Mouse (Mus musculus) CD8-positive naive resting alpha-beta T cell, adult 2 months (primary cell): ENCODE measurements around the gene Cog5.

ENCODE experiments used
- DNase-seq, 2 experiments: peaks; one replicate each; pipeline ENCODE4 v3.0.0; 2022; ENCODE audit warnings: low read depth in 2 of 2, low spot score in 2 of 2

Gene Cog5

DNA sequence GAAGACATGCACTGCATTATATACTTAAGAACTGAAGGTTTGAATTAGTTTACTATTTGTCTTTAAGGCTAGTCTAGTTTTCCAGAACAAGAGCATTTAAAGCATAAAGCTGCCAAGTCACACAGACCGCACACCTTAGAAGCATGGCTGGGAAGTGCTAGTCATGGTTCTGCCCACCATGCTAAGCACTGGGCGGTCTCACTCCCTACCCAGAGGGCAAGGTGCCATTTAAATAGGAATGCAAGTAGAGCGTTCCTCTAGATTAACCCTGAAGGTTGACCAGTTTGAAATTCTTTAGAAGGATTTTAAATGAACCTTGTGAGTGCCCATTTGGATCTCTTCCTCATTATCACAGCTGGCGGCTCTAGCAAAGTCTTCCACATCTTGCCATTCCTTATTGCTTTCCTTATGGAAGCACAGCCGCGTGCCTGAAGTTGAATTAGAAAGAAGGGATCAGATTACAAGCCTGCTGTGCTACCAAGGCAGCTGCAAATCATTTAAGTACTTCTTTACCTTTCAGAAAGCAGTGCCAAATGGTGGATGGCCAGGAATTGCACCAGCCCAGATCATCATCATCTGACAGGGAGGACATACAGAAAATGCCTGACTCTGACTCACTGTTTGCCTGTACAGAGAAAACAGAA, 282.1 kb downstream of the Cog5 start:
- no peak for DNase-seq

DNA sequence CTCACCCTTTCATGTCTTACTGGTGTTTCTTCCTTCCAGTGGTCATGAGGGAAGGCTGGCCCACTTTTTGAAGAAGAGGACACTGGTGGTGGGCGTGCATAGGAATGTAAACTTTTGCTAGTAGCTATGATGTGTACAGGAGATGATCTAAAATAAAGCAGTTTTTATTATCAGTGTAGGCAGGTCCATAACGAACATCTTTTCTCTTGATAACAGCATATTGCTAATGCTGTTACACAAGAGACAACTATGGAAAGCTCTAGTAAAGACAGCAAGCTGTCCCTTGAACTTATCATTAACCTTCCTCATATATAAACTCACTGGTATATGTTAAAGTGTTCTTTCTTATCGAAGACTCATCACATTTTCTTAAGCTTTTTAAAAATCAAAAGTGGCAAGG, 282.9 kb downstream of the Cog5 start:
- DNase-seq = no peak

DNA sequence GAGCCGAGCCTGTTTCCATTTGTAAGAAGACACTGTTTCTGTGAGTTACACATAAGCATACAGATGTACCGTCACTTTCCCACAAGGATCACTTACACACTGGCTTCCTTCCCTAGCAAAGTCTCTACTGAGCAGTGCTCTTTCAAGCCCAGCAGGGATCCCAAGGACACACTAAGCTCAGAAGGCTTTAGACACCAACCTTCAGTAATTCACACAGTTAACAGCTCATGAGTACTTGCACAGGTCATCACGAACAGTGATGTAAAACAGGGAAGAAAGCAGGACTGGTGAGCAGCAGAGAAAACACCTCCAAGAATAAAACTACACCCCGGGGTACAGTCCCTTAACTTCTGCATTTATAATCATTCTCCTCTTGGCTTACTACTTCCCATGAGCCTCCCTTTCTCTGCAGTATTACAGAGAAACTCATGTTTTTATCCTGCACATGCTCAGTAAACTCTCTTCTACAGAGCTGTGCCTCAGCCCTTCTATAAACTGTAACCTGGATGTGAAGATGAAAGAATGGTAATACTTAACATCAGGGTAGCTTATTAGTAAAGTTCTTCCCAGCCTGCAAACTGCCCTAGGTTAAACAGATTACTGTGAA, 283.8 kb downstream of the Cog5 start:
- DNase-seq = no peak

DNA sequence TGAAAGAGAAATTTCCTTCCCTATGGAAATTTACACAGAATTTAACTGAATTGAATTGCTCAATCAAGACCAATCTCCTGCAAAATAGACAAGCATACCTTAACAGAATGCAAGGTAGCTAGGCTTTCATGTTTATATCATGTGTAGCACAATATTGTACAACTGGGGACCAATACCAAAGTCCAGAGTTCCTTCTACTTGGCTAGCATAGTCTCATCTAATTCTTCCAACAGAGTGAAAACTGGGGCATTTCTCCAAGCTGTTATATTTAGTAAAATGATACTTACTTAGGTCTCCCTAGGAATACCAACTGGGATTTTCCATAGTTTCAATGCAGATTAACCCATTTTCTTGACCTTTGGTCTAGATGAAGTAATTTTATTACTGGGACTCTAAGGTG, 284.4 kb downstream of the Cog5 start:
- no peak for DNase-seq

DNA sequence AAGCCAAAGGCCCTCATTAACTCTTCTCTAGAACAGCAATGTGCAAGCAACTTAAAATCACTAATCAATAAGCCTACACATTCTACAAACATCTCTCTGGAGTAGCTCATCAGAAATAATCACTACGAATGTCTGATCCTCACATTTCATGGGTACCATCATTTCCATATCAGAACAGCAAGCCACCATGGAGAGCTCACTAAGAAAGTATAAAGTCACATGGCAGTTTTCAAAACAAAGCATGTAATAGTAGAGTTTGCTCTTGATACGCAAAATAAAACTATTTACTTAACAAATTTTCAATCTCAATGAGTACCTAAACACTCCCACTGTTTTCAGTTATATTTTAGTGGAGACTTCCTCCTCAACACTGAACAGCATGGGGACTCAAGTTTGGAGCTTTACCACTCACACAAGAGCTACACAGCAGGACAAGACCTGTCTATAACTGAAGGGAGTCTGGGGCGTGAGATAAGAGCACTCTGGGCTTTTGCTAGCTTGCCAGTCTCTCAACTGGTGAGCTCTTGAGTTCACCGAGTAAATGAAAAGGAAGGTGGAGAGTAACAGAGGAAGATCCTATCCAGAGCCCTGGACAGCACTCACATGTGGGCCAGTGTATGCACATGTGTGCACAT, 288.5 kb downstream of the Cog5 start:
- no peak for DNase-seq

DNA sequence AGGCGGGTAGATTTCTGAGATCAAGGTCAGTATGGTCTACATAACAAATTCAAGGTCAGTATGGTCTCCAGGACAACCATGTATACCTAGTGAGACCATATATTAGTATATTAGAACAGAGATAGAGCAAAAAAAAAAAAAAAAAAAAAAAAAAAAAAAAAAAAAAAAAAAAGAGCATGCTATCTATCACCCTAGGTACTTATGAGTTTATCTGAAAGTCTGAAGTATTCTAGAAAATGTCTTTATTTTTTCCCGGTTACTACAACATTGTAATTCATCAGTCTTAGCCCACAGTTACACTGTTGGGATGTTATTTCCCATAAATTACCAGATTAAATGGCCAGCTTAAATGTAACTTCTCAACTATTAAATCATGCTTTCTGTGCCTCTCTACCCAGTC, 289.7 kb downstream of the Cog5 start:
- no peak for DNase-seq

DNA sequence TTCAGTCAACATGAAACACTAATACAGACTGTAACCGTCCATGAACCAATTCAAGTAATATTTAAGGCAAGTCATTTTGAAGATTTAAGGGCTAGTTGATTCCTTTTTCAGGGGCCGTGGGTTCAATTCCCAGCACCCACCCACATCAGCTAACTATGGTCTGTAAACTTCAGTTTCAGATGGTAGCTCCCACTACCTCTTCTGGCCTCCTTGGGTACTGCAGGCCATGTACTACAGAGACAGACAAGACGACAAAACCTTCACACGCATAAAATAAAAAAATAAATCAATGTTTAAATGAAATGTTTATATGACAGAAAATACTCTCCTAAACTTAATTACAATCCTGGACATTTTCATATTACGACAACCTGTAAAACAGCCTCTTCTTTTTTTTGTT, 292.8 kb downstream of the Cog5 start:
- DNase-seq = peak; percentile 39 to 64

DNA sequence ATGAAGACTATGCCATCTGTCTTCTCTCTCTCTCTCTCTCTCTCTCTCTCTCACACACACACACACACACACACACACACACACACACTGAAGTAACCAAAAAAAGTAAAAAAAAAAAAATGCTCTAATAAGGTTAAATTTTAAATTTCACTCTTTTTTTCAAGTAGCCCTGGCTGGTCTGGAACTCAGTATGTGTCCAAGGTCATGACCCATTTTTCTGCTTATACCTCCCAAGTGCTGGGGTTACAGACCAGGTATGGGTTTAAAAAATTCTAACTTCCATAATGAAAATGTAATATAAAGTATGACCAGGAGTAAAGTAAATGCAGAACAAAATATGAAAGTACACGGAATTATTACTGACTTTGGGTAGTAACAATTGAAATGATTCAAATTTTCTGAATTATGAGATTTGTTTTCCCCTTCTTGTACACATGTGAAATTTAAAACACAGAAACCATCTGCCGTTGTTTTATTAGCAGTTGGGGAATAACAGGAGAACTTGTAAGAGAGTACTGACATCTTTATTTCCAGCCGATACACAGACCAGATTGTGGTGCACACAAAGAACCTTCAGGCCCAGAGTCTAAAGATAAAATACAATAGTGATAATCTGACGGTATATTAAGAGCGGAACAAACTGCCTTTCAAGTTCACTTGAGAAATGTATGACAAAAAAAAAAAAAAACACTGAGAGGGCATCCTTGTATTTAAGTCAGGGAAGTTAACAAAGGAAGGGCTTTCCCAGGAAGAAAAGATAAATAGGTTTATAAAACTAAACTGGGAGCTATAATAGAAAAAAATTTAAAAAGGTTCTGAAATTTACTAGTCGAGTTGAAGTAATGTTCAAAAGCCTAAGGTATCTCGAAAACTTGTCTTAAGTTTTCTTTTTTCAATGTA, 293.7 kb downstream of the Cog5 start:
- DNase-seq = no peak

DNA sequence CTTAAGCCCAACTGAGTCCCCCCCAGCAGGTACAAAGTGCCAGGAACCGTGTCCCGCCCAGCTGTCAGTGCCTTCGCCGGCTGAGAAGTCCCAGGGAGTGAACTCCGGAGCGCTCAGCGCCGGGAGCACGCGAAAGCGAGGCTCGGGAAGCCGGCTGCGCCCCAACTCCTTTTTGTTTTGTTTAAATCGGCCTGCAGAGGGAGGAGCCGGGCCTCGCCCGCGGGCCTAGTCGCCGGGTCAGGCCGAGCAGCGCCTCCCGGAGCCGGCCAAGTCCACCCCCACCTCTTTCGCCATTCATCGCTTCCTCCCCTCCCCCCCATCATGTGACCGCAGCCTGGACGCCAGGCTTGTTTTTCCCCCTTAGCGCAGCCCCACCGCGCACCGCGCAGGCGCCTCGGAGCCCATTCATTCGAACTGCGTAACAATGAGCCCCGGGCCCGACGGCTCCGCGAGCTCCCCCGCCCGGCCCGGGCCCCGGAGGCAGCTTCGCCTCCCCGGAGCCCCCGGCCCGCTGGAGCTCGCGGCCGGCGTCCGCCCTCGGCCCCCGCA, 294.6 kb downstream of the Cog5 start:
- peak; percentile 63 to 68 for DNase-seq

DNA sequence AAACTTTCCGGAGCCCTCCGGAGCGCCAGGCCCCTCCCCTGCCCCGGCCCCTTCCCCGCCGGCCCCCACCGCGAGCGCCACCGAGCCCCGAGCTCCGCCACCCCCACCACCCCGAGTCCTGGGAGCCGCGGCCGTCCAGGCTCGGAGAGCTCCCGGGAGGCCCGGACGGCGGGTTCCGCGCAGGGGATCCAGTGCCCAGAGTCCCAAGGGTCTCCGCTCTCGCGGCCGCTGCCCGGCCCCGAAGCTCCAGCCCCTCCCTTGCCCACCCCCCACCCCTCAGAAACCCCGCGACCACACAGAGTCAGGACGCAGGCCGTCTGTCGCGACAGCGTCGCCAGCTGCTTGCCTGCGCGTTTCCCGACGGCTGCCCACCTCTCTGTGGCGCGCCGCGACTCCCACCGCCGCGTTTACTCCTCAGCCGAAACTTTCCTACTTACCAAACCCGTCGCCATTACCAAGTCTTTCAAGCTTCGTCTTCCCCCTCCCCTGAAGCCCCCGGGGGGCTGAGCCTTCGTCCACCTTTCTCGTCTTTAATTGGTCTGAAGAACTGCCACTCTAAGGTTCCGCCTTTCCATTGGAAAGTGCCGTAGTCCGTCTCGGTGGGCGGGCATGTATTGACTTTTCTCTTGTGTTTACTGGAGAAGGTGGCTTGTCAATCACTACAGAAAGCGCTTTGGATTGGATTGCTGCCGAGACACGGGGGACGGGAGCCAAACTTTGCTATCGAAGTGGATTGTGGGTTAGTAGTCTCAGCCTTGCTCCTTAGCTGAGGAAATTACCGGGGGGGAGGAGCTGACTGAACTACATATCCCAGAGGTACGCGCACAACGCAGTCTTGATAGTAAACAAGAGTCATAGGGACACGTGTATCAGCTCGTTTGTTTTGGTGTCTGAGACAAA, 295.3 kb downstream of the Cog5 start, which contains the start of gene Hbp1:
Hbp1 (minus strand) TSS at position 777 of the 900 bp plus-strand sequence.
- DNase-seq = peak; percentile 98

DNA sequence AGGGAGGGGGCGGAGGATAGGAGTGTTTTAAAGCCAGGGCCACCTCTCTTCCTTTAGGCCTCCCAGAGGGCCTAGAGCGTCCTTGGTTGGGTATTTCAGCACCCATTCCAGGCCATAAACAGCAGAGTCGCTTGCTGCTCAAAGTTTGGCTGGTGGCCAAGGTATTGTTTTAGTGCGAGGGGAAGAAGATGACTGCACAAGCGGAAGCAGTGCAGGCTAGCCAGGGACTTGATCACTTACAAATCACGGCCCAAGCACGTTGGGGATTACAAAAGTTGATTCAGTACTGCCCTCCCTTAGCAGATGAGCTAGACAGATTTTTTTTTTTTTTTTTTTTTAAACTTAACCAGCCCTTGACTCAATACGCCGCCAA, 296.0 kb downstream of the Cog5 start:
- DNase-seq = no peak

DNA sequence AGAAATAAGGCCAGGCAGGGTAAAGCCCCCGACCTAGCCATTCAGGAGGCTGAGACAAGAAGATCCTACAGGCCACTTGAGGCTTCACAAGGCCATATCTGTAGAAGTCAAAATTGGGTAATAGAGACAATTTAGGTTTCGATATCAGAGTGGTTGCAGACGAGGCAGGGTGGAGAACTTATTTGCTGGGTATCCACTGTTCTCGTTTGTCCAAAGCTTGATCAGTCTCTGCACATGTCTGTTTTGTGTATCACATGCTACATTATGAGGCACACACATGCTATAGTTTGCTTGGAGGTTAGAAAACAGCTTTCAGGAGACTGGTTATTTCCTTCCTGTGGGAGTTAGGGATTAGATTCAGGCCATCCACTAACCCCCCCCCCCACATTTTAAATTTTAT, 301.2 kb downstream of the Cog5 start:
- DNase-seq = no peak

DNA sequence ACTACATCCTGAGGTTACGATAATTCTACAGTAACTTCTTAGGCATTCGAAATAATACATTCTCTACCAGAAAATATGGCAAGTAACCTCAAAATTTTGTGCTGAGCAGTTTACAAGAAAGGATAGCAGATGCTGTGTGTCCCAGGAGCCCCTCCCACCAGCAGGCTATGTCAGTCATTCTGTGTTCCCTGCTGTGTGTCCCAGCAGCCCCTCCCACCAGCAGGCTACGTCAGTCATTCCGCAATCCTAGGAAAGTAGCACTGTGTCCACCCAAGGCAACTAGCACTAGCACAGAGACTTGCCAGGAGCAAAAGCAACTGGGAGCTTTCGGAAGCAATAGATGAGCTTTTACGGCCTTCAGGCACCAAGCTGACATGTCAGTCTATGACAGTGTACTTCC, 309.4 kb downstream of the Cog5 start:
- no peak for DNase-seq

DNA sequence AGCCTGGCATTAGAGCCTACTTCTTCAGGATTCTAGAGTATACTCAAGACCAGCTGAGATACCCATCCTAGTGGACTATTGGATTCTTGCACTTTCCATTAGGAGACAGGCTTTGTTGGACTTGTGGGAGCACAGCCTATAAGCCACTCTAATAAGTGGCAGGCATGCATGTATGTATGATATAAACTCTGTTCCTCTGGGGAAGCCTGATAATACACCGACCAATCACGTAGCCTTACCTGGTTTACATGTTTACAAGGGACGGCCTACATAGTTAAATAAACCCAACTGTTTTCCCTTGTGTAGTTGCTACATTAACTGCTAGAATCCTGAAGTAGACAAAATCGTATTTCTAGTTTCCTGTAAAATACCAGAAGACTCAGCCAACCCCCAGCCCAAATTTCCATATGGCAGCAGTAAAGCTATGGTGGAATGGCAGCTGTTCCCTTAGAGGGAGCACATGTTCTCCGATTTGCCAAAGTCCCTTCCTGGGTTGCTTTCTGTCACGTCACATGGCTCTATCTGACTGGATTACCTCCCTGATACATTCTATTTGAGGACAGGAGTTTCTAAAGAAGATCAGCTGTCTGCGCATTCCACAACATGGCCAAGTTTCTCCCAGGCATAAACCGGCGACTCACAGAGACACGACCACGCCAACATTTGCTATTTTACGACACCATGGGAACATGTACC, 311.0 kb downstream of the Cog5 start:
- DNase-seq = no peak

DNA sequence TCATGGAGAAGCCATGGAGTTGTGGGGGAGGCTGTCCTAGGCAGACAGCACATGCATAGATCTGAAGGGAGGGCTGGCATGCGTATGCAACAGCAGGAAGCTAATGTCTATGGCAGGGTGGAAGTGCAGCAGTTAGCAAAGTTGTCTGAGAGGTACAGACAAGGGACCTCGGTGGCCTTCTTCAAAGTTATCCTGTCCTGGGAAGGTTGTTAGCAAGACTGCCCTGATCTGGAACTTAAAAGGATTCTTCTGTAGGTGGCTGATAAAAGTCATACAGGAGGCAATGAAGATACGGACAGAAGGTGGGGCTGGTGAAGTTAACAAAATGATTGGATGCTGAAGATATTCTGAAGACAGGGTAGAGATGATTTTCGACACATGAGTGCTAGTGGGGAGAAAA, 311.7 kb downstream of the Cog5 start:
- DNase-seq = no peak

DNA sequence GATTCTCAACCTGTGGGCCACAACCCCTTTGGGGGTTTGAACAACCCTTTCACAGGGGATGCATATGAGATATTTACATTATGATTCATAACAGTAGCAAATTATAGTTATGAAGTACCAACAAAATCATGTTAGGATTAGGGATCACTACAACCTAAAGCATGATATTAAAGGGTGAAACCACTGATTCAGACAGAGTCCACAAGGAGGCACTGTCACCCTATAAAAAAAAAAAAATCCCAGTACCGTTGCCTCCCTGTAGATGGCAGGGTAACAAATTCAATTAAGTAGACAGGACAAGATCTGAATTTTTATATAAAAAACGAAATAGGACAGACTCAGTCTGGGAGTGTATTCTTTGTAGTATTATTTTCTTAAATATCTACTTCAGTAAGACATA, 312.9 kb downstream of the Cog5 start:
- peak; percentile 45 to 62 for DNase-seq

DNA sequence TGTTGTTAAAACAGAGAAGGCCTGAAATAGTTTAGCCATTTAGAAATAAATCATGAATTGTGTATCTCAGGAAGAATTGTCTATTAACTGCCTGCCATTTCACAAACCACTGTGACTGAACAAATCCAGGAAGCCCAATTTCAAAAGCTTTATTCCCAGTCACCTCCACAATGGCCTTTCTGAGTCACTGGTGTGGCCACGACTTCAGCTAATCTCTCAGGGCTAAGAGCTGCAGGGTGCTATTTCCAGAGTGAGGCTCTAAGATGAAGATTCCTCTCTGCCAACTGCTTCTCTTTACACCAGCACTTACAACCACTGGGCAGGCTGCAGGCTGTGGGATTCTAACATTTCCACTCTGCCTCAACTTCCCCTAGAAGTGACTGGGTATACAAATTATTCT, 314.4 kb downstream of the Cog5 start:
- DNase-seq = no peak

DNA sequence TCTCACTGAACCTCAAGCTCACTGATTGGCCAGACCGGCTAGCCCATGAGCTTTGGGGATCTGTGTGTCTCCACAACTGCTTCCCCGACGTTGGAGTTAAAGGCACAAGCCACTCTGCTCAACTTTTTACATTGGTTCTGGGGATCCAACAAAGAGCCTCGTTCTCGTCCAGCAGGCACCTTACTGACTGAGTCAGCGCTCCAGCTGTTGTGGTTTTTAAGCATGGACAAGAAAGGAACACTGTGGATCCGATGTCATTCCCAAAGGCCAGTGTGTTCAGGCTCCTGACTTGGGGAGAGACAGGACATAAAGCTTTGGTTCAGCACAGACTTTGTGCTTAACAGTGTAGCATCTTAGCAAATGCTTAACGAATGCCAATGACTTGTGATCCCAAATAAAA, 316.9 kb downstream of the Cog5 start:
- DNase-seq = no peak

DNA sequence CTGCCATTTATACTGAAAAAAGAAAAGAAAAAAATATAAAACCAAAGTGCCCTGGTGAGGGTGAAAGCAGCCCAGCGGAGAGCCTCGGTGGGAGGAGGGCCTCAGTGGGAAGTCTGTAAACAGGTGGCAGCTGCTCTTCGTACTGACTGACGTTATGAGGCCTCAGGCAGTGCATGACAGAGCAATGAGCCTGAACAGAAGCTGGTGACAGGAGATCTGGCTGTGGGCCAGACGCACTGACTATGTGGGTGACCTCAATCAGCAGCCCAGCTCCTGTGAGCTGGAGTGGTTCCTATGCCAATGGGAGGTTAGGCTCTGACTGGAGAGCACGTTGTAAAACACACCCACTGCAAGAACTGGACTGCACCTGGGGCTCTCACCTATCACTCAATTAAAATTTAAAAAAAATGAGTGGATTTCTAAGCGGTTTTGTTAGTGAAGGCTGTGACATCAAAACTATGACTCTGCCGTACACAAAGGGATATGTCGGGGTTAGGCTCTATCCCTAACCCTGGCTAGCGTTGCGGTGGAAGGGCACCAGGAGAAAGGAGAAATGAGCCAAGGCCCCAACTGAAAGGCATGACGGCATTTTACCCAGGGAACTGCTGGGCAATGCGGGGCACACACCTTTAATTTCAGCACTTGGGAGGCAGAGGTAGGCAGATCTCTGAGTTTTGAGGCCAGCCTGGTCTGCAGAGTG, 319.0 kb downstream of the Cog5 start:
- peak in 1 of 2 experiments; percentile 10 for DNase-seq
